16 mouse cellular contexts compared by ENCODE assay signal in the genomic region with DNA sequence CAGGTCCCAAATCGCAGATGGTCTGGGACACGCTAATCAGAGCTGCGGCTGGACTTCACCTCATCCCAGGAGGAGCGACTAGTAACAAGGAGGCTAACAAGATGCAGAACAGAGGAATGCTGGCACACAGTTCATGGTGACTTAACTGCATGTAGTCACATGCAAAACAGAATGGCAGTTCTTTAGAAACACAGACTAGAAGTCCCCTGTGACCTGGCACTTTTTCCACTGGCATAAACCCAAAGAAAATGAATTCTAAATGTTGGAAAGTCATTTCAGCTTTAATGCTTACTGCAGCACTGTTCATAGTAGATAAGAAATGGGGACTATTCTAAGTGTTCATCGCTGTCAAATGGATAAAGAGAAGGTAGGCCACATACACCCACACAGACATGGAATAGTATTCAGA. TPM values are rescaled to one million over a fixed set of nuclear protein-coding genes. Genes with fewer than 3 reads are reported as not detected.
DNase-seq lines count a peak whose midpoint lies in the region; ATAC-seq lines count a peak whose summit lies in the region.
"Had no signal": no experiment of that assay in that cellular context is flagged by ENCODE, and none has a peak within 500 bp of the region (broad histone marks: within the 10 kb centered on the region; RNA-seq: fewer than 3 reads in every experiment).

No protein-coding gene starts in this region.

- H3K9me3 ChIP-seq in embryonic facial prominence, embryonic 14.5 days (ENCODE audit: control insufficient read depth, low read length): no peaks in the 10 kb centered on the region
- H3K9me3 ChIP-seq in midbrain, embryonic 13.5 days: no peaks in the 10 kb centered on the region
- H3K9me3 ChIP-seq: heart, embryonic 13.5 days had no signal

- no peaks in the 10 kb centered on the region for H3K27me3 ChIP-seq in embryonic facial prominence, embryonic 14.5 days (replicated peaks; ENCODE audit: control insufficient read depth, insufficient read depth, low read length)
- no peaks in the 10 kb centered on the region for H3K27me3 ChIP-seq in midbrain, embryonic 13.5 days
- H3K27me3 ChIP-seq: heart, embryonic 13.5 days had no signal

- no peaks in the 10 kb centered on the region for H3K36me3 ChIP-seq in embryonic facial prominence, embryonic 14.5 days (ENCODE audit: control insufficient read depth, insufficient read depth, low read length)
- no peaks in the 10 kb centered on the region for H3K36me3 ChIP-seq in midbrain, embryonic 13.5 days
- H3K36me3 ChIP-seq: heart, embryonic 13.5 days had no signal

- H3K9ac ChIP-seq in embryonic facial prominence, embryonic 14.5 days (ENCODE audit: low read depth, low read length): no peak overlapping the region
- no peak overlapping the region for H3K9ac ChIP-seq in midbrain, embryonic 13.5 days (replicated peaks)
- H3K9ac ChIP-seq: heart, embryonic 13.5 days had no signal

- H3K4me2 ChIP-seq in embryonic facial prominence, embryonic 14.5 days (ENCODE audit: low read depth, low read length): no peak overlapping the region
- no peak overlapping the region for H3K4me2 ChIP-seq in midbrain, embryonic 13.5 days (replicated peaks)
- H3K4me2 ChIP-seq: heart, embryonic 13.5 days had no signal

- WGBS in embryonic facial prominence, embryonic 14.5 days: 37% methylated on average over 5 of the region's 5 CpGs
- 23% methylated on average over 5 of the region's 5 CpGs for WGBS in midbrain, embryonic 13.5 days

- DNase-seq in adrenal gland, postnatal 10 days: peak; percentile 47
- no peak for DNase-seq in adrenal gland, postnatal 25 days
- DNase-seq in kidney, postnatal 10 days: peak; percentile 9
- DNase-seq in kidney, adult 18-20 months: no peak
- DNase-seq in embryonic facial prominence, embryonic 14.5 days (ENCODE audit: low spot score): peak; percentile 64
- DNase-seq in spleen, postnatal 14 days (ENCODE audit: low spot score in 2 of 2): no peak
- DNase-seq in heart, adult 11 months: no peak
- DNase-seq: adrenal gland, postnatal 14 days; cerebellum, adult 11 months; gastrocnemius, postnatal 14 days; liver; lung, postnatal 36 days; spleen, adult 18-20 months had no signal

- ATAC-seq in embryonic facial prominence, embryonic 14.5 days (ENCODE audit: low read depth): no peak
- peak; percentile 78; the same call in 1 of the 2 replicates for ATAC-seq in midbrain, embryonic 13.5 days

- H3K27ac ChIP-seq in embryonic facial prominence, embryonic 14.5 days (replicated peaks; ENCODE audit: low read depth, low read length): no peak overlapping the region
- H3K27ac ChIP-seq in midbrain, embryonic 13.5 days: no peak overlapping the region
- H3K27ac ChIP-seq: heart, embryonic 13.5 days; left cerebral cortex, adult 2 months had no signal

- H3K4me1 ChIP-seq in embryonic facial prominence, embryonic 14.5 days (ENCODE audit: control insufficient read depth, insufficient read depth, low read length): peaks cover 8% of the 10 kb centered on the region; the same call in 1 of the 2 replicates
- peaks cover 6% of the 10 kb centered on the region; the same call in 1 of the 2 replicates for H3K4me1 ChIP-seq in midbrain, embryonic 13.5 days (replicated peaks)
- H3K4me1 ChIP-seq: heart, embryonic 13.5 days had no signal

- no peak overlapping the region for H3K4me3 ChIP-seq in embryonic facial prominence, embryonic 14.5 days (ENCODE audit: low read depth, low read length)
- H3K4me3 ChIP-seq in midbrain, embryonic 13.5 days (replicated peaks): no peak overlapping the region
- H3K4me3 ChIP-seq: heart, embryonic 13.5 days; left cerebral cortex, adult 2 months had no signal

RNA-seq across cellular contexts. Expression of gene Fibin, which starts 11.1 kb away (rescaled TPM):
- 10 to 100 TPM in 1 of 2 experiments, 1 to 10 TPM in 1; 7.5 to 10.2 TPM for total RNA-seq in adrenal gland, postnatal 10 days (2021)
- total RNA-seq in adrenal gland, postnatal 25 days (2021): 2.6 and 2.7 TPM in 2 replicates
- 119 and 142 TPM in 2 replicates for polyA plus RNA-seq in embryonic facial prominence, embryonic 14.5 days (2014; fragmentation: Nextera tagmentation; extraction: Ambion mirVana)
- 0.76 and 1.1 TPM in 2 replicates for polyA plus RNA-seq in midbrain, embryonic 13.5 days (2015; fragmentation: Nextera tagmentation; extraction: Ambion mirVana)

RNA-seq across cellular contexts. Expression of gene Bbox1, which starts 37.5 kb away (rescaled TPM):
- 10 to 100 TPM in 1 of 2 experiments, 1 to 10 TPM in 1; 4.7 to 10.1 TPM for total RNA-seq in adrenal gland, postnatal 10 days (2021)
- total RNA-seq in adrenal gland, postnatal 25 days (2021): 1.4 TPM in 1 of 2 replicates, not detected in the other
- polyA plus RNA-seq in embryonic facial prominence, embryonic 14.5 days (2014; fragmentation: Nextera tagmentation; extraction: Ambion mirVana): 0.92 and 1.2 TPM in 2 replicates
- 0.06 and 0.07 TPM in 2 replicates for polyA plus RNA-seq in midbrain, embryonic 13.5 days (2015; fragmentation: Nextera tagmentation; extraction: Ambion mirVana)
- polyA plus RNA-seq: heart, embryonic 13.5 days had no signal

Comparison
In these comparisons a context has a peak if more than half of its experiments do, and no peak if none do; other contexts are left out.
1. DNase-seq: peak in adrenal gland, postnatal 10 days (single experiment), kidney, postnatal 10 days (single experiment) and embryonic facial prominence, embryonic 14.5 days (single experiment); none in adrenal gland, postnatal 25 days (single experiment), kidney, adult 18-20 months (single experiment), spleen, postnatal 14 days (0 of 2) and heart, adult 11 months (single experiment).